Mouse (Mus musculus): Measurements from ENCODE around the gene Atf2.

GRCm38 (mm10) chr2:73768669-73769068 is 123.8 kb downstream of the Atf2 start:
- TF ChIP-seq CTCF (IDR thresholded peaks at IDR 0.05; ENCODE audit: low read depth) (no peak), EP300 (IDR thresholded peaks at IDR 0.05; ENCODE audit: low read depth) (no peak)
